Mouse (Mus musculus) liver, embryonic 14.5 days (tissue): ENCODE data around the gene Upf1. TPM values are rescaled to one million over a fixed set of nuclear protein-coding genes. Genes with fewer than 3 reads are reported as not detected.

Experiments
- ATAC-seq: fragments of 200-750 bp; cut with Nextera tagmentation; 2 replicates; pipeline ENCODE4 v1.8.0; 2017; ENCODE audit warnings: moderate number of reproducible peaks, mild to moderate bottlenecking, moderate library complexity; ENCODE audit not compliant: insufficient read depth
- DNase-seq, 3 experiments: peaks; one replicate each; pipeline ENCODE4 v3.0.0-alpha.2; 2012 to 2013; ENCODE audit warnings: low read depth in 3 of 3, low spot score in 3 of 3
- H3K27ac ChIP-seq: fragments of 300-500 bp; sonication (generic); 2 replicates; pipeline ENCODE4 v1.5.1; 2014; ENCODE audit warnings: moderate library complexity, mild to moderate bottlenecking, control low read depth, inconsistent platforms
- H3K27me3 ChIP-seq: fragments of 300-500 bp; sonication (generic); 2 replicates; pipeline ENCODE4 v1.6.1; 2014; ENCODE audit warnings: mild to moderate bottlenecking, low read length, moderate library complexity; ENCODE audit not compliant: control insufficient read depth, insufficient read depth
- H3K36me3 ChIP-seq: fragments of 300-500 bp; sonication (generic); replicated peaks from 2 replicates; pipeline ENCODE4 v1.6.1; 2014; ENCODE audit warnings: low read depth; ENCODE audit not compliant: control insufficient read depth, insufficient read depth
- H3K4me1 ChIP-seq, 2 experiments: fragments of 200-500 bp in 1 of 2; fragments of 300-500 bp in 1 of 2; sonication (generic) in 1 of 2; replicated peaks; 2 replicates each; pipeline ENCODE4 v1.6.1; 2012 to 2014; ENCODE audit warnings: antibody characterized with exemption in 1 of 2, inconsistent platforms in 1 of 2, low read length in 1 of 2; ENCODE audit not compliant: control insufficient read depth in 2 of 2, insufficient read depth in 2 of 2
- H3K4me2 ChIP-seq: fragments of 300-500 bp; sonication (generic); 2 replicates; pipeline ENCODE4 v1.6.1; 2014; ENCODE audit warnings: low read depth, mild to moderate bottlenecking, control low read depth, moderate library complexity
- H3K4me3 ChIP-seq, 2 experiments: fragments of 200-500 bp in 1 of 2; fragments of 300-500 bp in 1 of 2; sonication (generic) in 1 of 2; 2 replicates each; pipeline ENCODE4 v1.5.1; 2012 to 2014; ENCODE audit warnings: low read depth in 2 of 2, low read length in 2 of 2, mild to moderate bottlenecking in 2 of 2, control low read depth in 1 of 2, inconsistent platforms in 1 of 2, moderate library complexity in 1 of 2; ENCODE audit not compliant: insufficient read depth in 1 of 2
- H3K9ac ChIP-seq: fragments of 300-500 bp; sonication (generic); replicated peaks from 2 replicates; pipeline ENCODE4 v1.6.1; 2014; ENCODE audit warnings: mild to moderate bottlenecking, control low read depth, moderate library complexity
- H3K9me3 ChIP-seq: fragments of 300-500 bp; sonication (generic); 2 replicates; pipeline ENCODE4 v1.6.1; 2016; ENCODE audit warnings: low read length, mixed read lengths; ENCODE audit not compliant: control insufficient read depth
- CTCF ChIP-seq: IDR thresholded peaks from 2 replicates; pipeline ENCODE4 v1.5.1; 2016; ENCODE audit warnings: antibody characterized with exemption, low read depth, control low read depth
- EP300 ChIP-seq: IDR thresholded peaks from 2 replicates; pipeline ENCODE4 v1.6.1; 2016; ENCODE audit warnings: antibody characterized with exemption, low read depth
- WGBS: fragments of 180-500 bp; shearing (Covaris S2); extraction: QIAGEN DNeasy Blood & Tissue Kit; methylation state at CpG from one replicate; pipeline ENCODE4 v1.1.7; 2014; ENCODE audit not compliant: insufficient replicate concordance; 5-methylcytosine and 5-hydroxymethylcytosine counted together
- polyA plus RNA-seq, 2 experiments: library from polyadenylated mRNA; depleted of rRNA in 1 of 2; stranded (reverse) in 1 of 2; unstranded in 1 of 2; fragments of >200 nt; fragmentation: Nextera tagmentation in 1 of 2; extraction: Ambion mirVana in 1 of 2; gene quantifications; 2 replicates each; pipeline versions ENCODE4 v1.2.1 to v1.2.3; 2012 to 2014

Upf1 gene
- polyA plus RNA-seq, 2 experiments: 9.3 to 14.1 TPM

DNA sequence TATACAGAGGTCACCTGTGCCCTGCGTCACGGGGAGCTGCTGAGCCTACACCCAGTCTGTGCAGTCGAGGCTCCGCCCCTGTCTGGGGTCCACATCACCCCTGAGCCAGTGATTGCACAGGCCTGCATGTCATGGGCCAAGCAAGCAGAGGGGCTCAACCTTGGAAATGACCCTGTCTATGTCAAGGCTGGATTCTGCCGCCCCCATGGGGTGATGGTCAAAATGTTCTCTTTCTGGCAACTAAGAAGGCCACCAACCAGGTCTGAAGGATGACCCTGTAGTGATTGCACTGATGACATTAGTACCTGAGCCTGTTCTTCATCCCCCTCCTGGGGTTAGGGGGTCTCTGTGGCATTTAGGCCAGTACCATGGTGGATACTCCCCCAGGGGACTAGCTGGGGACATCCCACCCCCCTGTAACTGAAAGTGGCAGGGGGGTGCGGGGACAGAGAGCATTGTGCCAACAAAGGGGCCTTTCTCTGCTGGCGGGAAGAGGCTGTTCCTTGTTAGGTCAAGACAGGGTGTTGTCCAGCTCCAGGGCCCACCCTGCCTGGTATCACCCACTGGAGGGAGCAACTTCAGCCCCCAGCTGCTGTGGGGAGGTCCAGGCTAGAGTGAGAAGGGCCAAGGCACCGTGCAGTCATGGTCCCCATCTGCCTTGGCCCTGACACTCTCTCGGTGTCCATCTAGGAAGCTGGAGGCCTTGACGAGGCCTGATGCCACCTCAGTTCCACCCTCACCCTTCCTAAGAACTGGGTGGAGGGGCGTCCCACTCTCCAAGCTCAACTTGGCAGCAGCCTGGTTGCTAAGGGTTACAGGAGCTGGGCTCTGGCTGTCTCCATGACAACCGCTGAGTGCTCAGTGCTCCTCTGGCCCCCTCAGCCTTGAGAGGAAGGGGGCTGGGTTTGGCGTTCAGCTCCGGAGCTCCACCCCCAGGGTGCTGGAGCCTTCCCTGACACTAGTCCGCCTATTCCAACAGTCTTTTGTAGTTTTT lies 36.3 kb downstream of the Upf1 start:
- ATAC-seq (no peak), DNase-seq (no peak)
- 20% methylated on average over 15 of the region's 15 CpGs for WGBS
- H3K36me3 ChIP-seq: peaks cover 3% of the 10 kb centered on the region
- TF ChIP-seq CTCF (no peak), EP300 (no peak)
- 0 out of 4 replicates have a peak, but pooled peaks cover 0 to 2% of the 10 kb centered on the region in 2 experiments for H3K4me1 ChIP-seq
- H3K27ac ChIP-seq: no peak overlapping the region
- H3K9ac ChIP-seq: no peak overlapping the region
- peaks cover 15% of the 10 kb centered on the region for H3K27me3 ChIP-seq
- H3K4me3 ChIP-seq: no peak overlapping the region
- no peaks in the 10 kb centered on the region for H3K9me3 ChIP-seq
- H3K4me2 ChIP-seq: no peak overlapping the region

DNA sequence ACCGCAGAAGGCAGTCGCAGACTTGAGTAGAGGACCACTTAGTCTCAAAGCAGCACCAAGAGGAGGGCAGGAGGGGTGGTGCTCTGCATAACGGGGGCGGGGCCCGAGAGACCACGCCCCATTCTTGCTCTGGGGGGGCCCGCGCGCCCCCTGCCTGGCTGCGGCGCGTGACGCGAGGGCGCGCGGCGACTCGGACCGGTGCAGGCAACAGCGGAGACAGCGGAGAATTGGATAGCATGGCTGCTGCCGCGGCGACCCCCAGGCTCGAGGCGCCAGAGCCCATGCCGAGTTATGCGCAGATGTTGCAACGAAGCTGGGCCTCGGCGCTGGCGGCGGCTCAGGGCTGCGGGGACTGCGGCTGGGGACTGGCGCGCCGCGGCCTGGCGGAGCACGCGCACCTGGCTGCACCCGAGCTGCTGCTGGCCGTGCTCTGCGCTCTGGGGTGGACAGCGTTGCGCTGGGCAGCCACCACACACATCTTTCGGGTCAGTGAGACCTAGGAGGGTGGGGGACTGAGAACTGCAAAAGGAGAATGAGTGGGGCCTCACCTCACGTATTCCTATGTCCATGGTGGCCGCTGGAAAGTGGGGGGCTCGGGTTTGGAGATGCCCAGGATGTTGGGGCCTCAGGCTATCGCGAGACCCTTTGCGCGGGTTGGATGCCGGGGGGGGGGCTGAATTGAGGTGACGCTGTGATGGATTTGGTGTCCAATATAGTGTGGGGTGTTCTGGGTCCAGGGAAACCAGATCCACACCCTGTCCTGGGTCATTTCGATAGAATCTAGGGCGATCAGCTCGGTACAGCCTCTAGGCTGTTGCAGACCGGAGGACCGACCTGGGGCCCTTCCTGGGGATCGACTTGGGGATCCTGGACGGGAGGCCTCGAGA lies 37.2 kb downstream of the Upf1 start, which contains the start of gene Cers1:
Cers1 (plus strand) TSS at position 152 of the 887 bp plus-strand sequence.
- TF ChIP-seq CTCF (no peak), EP300 (no peak)
- H3K4me2 ChIP-seq: peak within 1 kb of the TSS; percentile 67
- H3K9me3 ChIP-seq: no peaks in the 10 kb centered on the region
- H3K27ac ChIP-seq: no peak within 1 kb of the TSS
- DNase-seq: no peak
- 0 out of 4 replicates have a peak, but pooled peaks cover 0 to 2% of the 10 kb centered on the region in 2 experiments for H3K4me1 ChIP-seq
- 4% methylated on average over 66 of the region's 66 CpGs for WGBS
- H3K9ac ChIP-seq: no peak within 1 kb of the TSS
- peak; percentile 47; the same call in 1 of the 2 replicates for ATAC-seq
- H3K4me3 ChIP-seq: peak within 1 kb of the TSS; percentile 37 to 51
- peaks cover 15% of the 10 kb centered on the region for H3K27me3 ChIP-seq
- peaks cover 6% of the 10 kb centered on the region for H3K36me3 ChIP-seq

DNA sequence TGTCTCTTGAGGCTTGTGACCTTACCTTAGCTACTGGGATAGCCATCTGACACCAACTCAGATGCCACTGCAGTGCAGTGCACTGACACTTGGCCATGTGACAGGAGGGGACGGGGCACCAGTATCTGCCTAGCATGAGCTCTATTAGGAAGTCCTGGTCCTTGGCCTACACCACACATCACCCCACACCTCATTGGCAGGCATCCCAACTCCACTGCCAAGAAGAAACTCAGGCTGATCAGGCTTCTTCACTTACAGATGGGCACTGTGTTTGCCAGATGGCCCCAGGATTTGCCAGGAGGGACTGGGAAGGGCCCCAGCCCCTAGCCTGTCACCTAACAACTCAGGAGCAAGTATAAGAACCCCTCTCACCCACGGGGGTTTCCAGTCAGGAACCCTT lies 39.7 kb downstream of the Upf1 start:
- TF ChIP-seq EP300 (no peak), CTCF (no peak)
- 63% methylated on average over 2 of the region's 2 CpGs for WGBS
- Histone ChIP-seq H3K36me3 (peaks cover 8% of the 10 kb centered on the region), H3K27ac (no peak overlapping the region), H3K4me1 (0 out of 4 replicates have a peak, but pooled peaks cover 0 to 2% of the 10 kb centered on the region in 2 experiments), H3K4me2 (no peak overlapping the region), H3K9ac (no peak overlapping the region), H3K4me3 (no peak overlapping the region), H3K9me3 (no peaks in the 10 kb centered on the region), H3K27me3 (peaks cover 15% of the 10 kb centered on the region)
- no peak for DNase-seq
- no peak for ATAC-seq

DNA sequence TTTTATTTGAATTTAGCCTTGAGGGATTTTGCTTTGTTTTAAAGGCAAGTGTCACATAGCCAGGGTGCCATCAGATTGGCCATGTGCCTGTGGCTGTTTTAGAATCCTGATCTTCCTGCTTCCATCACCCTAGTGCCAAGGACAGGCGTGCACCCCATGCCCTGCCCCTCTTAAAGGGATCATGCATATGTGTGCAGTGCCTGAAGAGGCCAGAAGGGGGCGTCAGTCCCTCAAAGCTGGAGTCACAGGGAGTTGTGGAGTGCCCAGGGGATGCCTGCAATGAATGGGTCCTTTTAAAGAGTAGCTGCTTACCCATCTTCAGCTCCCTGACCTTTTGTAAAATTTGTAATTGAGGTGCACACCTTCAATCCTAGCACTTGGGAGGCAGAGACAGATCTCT lies 43.8 kb downstream of the Upf1 start:
- ATAC-seq: no peak
- no peaks in the 10 kb centered on the region for H3K27me3 ChIP-seq
- H3K27ac ChIP-seq: no peak overlapping the region
- WGBS: 42% methylated on average over 2 of the region's 2 CpGs
- H3K4me1 ChIP-seq: no peaks in the 10 kb centered on the region
- H3K4me2 ChIP-seq: no peak overlapping the region
- no peak overlapping the region for H3K4me3 ChIP-seq
- no peak overlapping the region for H3K9ac ChIP-seq
- no peaks in the 10 kb centered on the region for H3K9me3 ChIP-seq
- peaks cover 29% of the 10 kb centered on the region for H3K36me3 ChIP-seq
- no peak for DNase-seq
- TF ChIP-seq EP300 (no peak), CTCF (peak; percentile 83)
